Mouse (Mus musculus) lung, adult 2 months (tissue): ENCODE data around the gene Slc13a1.

Experiments
- CTCF ChIP-seq: fragments of 200-500 bp; IDR thresholded peaks from 2 replicates; pipeline ENCODE4 v1.5.1; 2011; ENCODE audit warnings: mild to moderate bottlenecking, low read length, control low read depth; ENCODE audit not compliant: insufficient read depth
- POLR2A ChIP-seq: fragments of 200-500 bp; IDR thresholded peaks from 2 replicates; pipeline ENCODE4 v1.6.1; 2011; ENCODE audit warnings: low read depth, mild to moderate bottlenecking, control low read depth, low read length, borderline replicate concordance; ENCODE audit errors: extremely low read depth

- TF ChIP-seq CTCF: no peak
- TF ChIP-seq POLR2A: no peak
These were observed 33.0 kb upstream of the Slc13a1 start for GRCm38 (mm10) chr6:24200644-24201484.
